Mouse (Mus musculus) adrenal gland, postnatal 14 days (tissue): Measurements from ENCODE around the gene Mecom. TPM values are rescaled to one million over a fixed set of nuclear protein-coding genes. Genes with fewer than 3 reads are reported as not detected.

ENCODE experiments used
- DNase-seq: peaks from one replicate; pipeline ENCODE4 v3.0.0; 2021; ENCODE audit warnings: mixed read lengths
- total RNA-seq: library from RNA; stranded (reverse); gene quantifications from 2 replicates; pipeline ENCODE4 v1.2.3, GENCODE M21; 2021

Gene Mecom
- total RNA-seq, 1 experiment from 2014 or later: 15.4 TPM

DNA sequence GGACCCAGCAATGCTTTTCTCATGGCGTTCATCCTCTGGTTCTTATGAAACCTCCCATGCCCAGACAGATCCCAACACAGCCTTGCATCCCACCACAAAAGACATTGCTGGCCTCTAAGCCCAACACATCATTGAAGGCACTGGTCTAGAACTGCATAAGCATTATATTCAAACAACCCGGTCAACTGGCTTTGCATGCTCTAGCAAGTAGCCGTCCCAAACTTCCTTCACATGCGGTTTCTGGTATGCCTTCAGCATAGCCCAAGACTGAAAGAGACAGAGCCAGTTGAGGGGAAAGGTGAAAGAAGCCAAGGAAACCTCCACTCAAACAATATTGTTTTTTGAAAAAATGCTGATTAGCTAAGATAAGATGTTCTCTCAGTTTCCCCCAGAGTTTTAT is 397.7 kb downstream of the Mecom start:
- no peak for DNase-seq

DNA sequence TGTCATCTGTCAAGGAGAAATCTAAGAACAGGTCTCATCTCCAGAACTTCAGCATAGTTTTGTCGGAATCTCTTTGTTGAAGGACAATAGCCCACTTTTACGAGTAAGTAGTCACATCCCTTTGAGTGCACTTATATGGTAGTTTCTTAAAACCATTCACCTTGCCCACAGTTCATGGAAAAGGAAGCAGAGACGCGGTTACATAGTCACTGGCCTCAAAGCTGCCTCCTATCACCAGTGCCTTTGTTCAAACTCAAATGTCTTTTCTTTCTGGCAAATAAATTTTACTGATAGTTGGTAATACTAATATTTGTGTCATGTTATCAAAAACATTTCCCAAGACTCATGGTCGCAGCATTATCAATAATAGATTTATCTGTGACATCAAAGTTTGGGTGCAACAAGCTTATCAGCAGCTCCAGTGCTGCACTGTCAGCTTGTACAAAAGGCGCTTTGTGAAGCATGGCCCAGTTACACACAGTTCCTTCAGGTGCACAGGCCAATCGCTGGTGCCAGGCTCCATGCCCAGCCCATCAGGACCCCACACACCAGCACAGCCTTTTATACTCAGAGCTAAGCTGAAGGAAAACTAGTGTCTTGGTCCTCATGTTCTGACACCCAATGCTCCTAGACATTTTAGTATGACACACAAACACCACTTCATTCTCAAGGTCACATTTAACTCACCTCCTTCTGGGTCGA is 399.3 kb downstream of the Mecom start:
- no peak for DNase-seq

DNA sequence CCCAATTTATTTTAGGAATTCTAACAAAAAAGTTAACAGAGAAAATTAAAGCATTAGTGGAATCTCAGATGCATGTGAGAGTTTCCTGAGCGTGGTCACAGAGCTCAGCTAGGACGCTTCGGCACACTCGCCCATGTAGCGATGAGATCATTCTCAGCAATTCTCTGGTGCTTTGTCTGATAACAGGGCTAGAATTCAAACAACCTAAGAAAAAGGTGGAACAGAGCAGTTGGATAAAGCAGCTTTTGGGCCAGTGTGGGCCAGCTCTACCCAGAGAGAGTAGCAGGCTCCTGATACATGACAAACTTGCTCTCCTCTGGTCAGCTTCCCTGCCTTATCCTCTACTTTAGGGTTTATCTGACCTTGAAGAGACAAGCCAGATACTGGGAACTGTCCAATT is 402.8 kb downstream of the Mecom start:
- DNase-seq: no peak

DNA sequence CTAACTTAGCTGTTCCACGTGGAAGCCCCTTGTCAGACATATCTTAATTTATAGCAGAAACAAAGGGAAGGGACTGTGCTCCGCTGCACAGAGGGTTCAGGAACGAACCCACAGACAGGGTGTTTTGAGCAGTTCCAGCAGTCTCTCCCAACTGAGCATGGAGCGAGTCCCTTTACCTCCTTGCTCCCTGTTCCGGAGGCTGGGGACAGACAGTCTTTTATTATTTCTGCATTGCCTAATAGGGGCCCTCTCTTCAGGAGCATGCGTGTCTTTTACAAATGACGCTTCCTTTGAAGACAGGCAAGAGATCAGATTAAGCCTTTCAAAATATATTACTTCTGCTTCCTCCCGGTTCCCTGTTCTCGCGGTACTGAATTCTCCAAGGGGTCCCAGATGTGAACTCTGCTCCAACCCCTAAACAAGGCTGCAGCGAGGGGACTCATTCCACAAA is 403.8 kb downstream of the Mecom start:
- no peak for DNase-seq

DNA sequence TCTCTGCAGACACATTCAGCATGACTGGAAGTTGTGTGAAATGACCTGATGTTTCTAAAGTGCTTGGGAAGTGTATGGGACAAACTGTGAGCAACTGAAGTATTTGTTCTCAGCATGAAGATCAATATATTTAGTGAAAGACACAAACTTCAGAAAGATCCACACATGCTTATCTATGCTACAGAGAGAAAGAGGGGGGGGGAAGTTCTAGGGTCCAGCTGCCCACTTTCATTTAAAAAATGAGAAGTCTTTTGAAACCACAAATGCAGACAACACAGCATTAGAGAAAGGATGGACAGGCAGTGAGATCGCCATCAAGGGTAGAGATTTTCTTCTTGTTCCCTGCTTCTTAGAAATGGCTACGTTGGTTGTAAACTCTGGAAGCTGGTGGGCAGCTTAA is 404.4 kb downstream of the Mecom start:
- DNase-seq: no peak

DNA sequence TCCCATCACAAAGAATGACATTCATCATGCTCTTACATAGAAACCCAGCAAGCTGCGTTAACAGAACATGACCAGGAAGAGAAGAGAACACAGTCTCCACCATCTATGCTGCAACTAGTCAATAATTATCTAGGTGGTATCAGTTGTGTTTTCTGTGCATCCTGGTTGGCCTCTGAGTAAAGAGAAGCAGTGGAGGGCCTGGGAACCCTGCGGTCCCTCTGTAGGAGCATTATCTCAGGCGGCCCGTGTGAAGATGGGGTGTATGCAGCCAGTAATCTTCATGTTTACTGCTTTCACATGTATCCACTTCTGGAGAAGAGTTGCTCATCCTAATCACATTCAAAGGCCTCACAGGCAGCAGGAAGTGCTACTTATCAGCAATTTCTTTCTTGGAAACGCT is 407.5 kb downstream of the Mecom start:
- no peak for DNase-seq

DNA sequence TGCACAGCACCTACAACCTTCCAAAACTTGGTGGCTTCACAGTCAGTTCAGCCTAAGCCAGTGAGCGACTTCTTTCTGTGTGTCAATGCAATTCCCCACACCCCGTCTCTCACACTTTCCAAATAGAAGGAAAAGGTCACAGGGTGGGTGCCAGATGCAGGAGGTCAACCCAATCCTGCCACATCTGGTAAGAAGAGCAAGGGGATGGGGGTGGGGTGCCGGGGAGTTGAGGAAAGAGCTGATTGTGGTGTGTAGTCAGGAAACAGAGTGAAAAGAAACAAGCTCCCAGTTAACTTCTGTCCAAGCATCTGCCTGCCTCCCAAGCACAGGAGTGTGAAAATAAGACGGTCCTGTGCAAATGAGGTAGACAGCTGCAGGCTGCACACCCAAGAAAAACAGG is 408.1 kb downstream of the Mecom start:
- no peak for DNase-seq

DNA sequence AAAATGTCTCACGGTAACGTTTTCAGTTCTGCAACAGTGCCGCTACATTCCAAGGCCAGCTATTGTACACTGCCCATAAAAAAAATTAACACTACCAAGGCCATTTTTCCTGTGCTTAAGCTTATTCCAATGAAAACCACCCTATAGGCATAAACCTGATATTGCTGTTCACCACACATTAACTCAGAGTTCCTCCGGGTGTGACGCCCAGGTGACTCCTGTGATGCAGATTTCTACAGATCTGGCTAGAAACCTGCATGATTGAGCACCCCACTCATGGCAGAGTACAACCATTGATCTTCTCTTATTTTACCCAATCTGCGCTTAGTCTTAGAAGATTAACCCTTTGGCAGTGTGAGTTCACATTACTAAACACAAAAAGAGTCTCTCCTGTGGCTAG is 409.2 kb downstream of the Mecom start:
- DNase-seq: no peak

DNA sequence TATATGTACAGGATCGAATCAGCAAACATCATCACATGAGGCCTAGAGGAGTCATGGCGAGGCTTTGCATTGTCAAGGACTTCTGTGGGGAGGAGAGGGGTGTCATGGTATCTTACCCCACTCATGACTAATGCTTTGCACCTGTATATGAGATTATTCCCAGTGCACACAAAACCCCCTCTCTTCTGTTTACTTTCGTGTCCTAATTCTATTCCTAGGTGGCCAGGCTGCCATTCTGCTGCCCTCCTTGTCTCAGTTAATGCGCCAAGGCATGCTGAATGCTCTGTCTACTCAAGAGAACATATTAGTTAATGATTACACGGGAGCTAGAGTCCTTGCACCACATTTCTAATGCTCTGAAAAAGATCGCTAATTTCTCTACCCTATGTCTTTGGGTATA is 412.0 kb downstream of the Mecom start:
- DNase-seq: no peak

DNA sequence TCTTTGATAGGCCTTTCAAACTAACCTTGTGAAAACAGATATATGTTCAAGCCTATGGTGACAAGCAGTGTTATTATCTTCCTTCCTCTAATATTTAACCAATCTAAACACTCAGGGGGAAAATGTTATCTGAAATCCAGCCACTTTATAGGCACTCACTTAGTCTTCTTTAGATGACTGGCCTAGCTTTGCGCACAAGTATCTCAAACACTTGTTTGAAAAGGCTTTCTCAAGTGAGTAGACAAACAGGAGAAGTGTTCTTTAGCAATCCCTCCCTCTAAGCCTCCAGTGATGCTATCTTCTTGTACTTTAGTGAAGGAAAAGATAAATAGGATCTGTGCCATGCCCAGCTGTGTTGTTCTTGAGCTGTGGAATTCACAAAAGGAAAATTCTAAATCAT is 412.7 kb downstream of the Mecom start:
- DNase-seq: no peak

DNA sequence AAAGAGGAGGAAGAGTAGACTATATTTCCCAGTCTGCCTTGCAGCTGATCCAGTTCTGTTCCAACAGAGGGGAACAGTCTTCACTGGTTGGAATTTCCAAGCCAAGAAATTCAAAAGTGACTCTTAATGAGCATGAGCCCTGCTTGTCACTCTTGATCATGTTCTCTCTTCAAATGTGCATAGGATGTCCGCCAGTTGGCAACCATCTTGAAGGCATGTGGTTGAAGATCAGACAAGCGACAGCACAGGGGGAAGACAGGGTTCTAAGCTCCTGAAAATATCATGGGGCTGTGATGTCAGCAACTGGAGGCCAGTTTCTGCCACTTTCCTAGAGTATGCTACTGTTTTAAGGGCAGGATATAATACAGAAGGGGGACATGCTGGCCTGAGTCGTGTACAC is 414.8 kb downstream of the Mecom start:
- DNase-seq: no peak

DNA sequence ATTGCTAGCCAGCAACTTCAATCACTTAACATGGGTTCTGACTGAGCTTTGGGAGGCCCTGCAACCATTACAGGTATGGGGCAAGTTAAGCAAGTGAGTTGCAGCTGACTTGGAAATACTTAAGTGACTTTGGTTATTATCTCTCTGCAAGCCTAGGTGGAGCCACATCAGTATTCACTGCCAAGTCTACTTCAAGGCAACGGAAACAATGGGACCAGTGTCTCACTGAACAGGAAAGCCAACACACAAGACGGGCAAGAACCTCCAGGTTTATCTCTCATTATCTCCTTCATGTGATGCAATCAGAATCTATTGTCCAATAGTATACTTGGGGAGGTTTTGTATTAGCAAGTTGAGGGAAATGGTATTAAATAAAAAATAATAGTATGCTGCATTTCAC is 415.4 kb downstream of the Mecom start:
- DNase-seq: no peak

DNA sequence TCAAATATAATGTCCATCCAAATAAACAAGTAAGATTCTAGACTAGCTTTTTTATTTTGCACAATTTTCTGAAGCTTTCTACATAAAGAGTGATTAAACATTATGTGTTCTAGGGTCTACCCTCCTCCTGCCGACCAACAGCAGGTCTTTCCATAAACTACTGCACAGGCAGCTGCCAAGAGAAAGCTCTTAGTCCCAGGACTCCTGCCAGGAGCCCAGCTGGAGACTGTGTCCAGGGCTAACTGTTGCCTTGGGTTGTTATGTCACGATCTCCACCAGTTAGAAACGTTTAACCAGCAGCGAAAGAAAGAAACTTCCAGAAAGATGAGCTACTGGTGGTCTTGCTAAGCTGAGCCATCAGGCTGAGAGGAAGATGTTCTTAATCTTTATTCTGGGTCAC is 417.3 kb downstream of the Mecom start:
- DNase-seq: no peak

DNA sequence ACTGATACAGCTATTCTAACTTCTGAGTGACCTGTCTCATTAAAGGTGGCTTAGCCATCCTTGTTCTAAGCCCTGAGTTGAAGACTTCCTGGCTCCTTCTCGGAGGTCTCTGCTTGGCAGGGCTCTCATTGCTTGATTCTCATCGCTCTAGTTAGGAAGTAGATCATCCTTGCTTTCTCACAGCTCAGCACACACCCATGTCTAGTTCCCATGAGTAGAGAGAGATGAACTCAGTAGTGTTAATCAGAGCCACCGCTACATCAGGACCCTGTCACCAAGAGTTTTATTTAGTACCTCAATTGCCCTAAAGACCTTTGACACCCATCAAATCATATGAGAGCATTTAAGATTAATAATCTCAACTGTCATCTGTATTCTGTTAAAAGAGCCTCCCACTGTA is 425.2 kb downstream of the Mecom start:
- no peak for DNase-seq

DNA sequence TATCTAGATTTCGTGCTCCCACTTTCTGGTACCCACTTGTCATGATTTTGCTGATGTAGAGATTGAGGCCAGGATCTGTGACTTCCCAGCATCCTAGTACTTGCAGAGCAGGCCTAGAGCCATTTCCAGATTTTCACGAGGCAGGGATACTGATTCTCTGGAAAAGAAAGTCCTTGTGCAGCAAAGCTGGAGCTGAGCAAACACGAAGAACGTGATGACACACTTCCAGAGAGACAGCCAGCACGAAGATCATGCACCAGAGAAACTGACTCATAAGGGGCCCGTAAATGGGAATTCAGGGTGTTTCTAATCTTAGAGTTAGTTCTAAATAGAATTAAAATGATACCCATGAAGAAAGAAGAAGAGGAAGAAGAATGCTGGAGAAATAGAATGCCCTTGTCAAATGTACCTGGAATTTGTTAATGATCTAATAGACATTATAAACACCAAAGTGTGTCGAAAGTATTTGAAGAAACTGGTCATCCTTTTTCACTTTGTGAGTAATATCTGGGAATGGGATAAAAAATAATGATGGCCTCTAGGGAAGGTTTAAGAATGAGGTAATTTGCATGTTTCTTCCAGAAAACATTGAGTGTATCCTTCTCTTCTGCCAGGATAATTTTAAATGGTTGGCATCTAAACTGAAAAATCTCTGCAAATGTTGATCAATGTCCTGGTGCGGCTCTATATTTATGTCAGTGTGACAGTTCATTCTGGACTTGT is 426.9 kb downstream of the Mecom start:
- no peak for DNase-seq

DNA sequence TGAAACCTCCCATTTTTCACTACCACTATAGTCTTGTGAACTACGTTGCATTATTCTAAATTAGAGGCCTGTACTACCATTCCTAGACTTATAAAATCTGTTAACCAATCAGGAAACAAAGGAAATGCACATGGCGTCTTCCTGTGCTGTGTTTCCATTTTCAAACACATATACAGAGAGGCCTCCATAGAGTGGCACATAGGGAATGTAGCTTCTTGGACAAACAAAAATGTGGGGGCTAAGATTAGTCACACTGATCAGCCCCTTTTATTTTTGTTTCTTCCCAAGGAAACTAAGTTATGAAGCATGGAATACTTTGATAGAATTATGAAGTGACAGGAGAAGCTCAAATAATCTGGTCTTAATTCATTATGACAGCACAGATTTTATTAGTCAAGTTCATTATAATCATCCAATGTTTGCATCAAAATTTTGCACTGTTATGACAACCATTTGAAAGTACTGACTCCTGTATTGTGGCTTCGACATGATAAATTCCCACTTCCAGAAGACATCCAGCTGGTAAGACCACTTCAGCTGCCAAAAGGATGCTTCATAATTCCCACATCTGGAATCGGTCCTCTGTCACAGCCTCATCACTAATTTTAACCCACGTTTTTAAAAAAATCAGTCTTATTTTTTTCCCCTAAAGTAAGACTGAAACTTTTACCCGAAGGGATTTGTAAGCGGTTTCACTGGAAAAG is 429.1 kb downstream of the Mecom start:
- DNase-seq: no peak

DNA sequence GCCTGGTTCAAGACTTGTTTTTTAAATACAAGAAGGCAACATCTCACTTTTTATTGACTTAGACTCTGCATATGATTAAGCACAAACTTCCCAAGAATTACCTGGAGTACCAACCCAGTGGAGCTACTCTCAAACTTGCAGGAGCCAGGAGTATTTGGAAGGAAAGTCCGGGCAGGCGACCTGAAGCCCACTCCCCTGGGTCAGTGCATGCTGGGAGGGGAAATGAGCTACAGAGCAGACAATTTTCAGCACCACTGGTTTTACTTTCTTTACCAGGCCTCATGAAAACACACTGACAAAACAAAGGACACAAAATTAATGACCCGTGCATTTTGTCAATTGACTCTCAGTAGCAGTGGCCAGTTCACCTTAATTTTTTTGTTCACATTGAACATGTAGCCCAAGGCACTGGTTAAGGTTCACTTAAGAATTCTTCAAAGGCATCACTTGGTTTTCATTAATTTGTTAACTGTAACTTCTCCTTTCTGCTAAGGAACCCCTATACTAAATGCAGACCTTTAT is 434.5 kb downstream of the Mecom start:
- no peak for DNase-seq

DNA sequence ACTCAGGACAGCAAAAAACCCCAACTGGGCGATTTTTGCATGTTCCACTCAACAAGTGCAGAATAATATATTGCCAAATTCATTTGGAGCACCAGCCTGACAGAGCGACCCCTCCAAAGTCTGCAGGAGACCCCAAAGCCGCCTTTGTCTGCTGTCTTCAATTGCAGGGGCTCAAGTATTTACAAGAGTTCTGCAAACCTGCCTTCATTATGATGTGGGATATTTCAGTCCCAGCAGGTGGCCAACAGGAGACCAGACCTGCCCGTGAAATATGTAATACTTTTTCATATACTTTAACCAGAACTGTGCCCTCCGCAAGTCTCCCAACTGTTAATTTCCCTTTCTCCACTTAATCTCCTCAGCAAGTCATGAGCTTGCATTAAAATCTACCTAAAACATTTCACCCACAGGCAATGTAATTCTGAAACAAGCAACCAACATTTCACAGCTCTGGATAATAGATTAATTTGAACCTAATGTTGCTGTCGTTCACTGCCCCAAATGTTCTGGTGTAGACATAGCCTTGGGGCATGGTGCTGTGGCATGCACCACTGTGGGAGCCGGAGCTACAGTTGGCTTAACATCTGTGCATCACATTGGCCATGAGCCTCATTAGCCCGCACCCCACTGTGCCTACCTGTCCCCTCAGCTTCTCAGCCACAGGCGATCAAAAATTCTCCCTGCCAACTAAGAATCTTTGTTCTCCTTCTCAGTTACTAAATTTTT is 439.7 kb downstream of the Mecom start:
- no peak for DNase-seq

DNA sequence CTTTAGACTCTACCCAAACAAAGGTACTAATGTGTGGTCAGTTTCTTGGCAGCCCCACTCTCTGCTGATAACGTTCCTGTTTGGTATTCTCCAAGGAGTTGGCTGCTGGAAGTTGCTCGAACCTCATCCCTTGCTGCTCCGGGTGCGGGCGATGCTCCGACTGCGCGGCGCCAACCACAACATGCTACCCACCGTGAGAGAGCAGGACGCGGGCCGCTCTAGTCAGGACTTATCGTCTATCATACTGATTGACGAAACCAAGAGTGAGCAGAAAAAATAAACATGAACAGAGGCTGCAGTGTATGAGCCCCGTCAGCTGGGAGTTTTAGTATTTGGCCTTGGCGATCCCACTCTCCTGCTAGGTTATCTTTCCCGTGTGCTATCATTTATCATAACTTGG is 441.3 kb downstream of the Mecom start:
- DNase-seq: peak; percentile 15

DNA sequence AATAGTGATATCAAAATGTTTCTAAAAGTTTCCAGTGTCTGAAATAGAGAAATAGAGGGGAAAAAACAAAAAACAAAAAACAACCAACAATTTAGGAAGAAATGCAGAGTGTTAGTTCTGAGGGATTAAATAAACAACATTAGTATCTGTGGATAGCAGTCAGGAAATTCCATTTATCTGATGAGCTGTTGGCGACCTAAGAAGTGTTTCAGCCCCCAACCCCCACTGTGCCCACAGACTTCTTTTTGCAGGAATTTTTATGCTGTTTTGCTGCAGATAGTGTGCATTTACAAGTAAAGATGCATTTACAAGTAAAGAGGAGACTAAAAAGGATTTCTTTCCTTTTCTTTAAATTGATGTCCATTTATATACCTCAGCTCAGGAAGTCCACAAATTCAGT is 441.9 kb downstream of the Mecom start:
- no peak for DNase-seq

DNA sequence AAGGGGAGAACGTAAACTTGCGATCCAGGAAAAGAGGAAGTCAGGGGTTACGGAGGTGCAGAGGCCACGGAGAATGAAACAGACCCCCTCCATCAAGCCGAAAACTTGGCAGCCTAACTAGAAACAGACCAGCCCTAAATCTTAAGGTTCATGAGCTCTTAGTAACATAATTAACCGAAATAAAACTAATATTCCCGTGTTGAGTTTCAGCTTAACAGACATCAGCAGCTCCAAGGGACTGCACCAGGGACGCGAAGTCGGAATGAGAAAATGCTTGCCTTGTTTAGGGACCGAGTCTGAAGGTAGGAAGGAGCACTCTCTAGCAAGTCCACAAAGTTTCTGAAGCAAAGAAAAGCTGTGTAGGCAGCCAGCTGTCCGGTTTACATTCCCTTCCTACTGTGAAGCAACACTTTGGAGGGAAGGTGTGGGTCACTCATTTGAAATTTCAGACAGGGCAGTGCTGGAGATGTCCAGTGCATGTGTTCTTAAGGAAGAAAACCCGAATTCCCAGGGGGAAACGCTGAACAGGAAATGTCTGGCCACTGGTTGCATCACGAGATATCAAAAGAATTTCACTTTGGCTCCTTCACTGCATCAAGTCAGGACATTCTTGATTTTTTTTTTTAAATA is 442.5 kb downstream of the Mecom start:
- peak; percentile 46 for DNase-seq

DNA sequence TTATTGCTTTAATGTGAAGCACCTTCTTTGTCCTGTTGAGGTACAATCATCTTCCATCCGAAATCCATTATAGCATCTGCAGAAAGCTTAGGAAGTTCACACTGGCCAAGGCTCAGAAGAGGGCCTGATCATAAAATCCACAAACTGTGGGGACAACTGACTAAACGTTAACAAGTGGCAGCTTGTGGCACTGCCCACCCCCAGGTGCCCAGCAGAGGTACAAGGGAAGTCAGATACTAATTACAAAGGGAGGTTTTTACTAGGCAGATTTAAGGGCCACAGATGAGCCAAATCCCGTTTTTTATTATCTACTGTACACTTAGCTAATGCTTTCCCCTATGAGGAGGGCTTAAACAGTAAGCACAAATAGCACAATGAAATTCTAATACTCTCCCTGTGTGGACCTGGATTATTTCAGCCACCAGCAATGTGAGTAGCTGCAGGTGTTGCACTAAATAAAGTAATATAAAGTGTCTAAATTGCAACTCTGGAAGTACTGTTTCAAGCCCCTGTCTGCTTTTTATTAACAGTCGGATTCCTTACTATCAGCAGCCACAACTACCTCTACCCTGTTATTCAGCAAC is 443.2 kb downstream of the Mecom start:
- no peak for DNase-seq
